Mouse (Mus musculus) midbrain, embryonic 13.5 days (tissue): ENCODE measurements around the gene Hist1h1t. TPM values are rescaled to one million over a fixed set of nuclear protein-coding genes. Genes with fewer than 3 reads are reported as not detected.
"Not testable (repeated sequence)": the region's sequence is repeated elsewhere in the genome, so short reads cannot be mapped to it uniquely, and the experiment has no call there.

Source experiments
- ATAC-seq: fragments of 200-750 bp; cut with Nextera tagmentation; 2 replicates; pipeline ENCODE4 v1.8.0; 2017; ENCODE audit warnings: mild to moderate bottlenecking, moderate TSS enrichment, moderate library complexity
- H3K27ac ChIP-seq: fragments of 300-500 bp; sonication (generic); 2 replicates; pipeline ENCODE4 v1.5.1; 2015; ENCODE audit warnings: inconsistent platforms, mild to moderate bottlenecking, moderate library complexity
- H3K27me3 ChIP-seq: fragments of 300-500 bp; sonication (generic); 2 replicates; pipeline ENCODE4 v1.6.1; 2015; ENCODE audit warnings: mild to moderate bottlenecking, inconsistent platforms
- H3K36me3 ChIP-seq: fragments of 300-500 bp; sonication (generic); 2 replicates; pipeline ENCODE4 v1.6.1; 2015; ENCODE audit warnings: mild to moderate bottlenecking, inconsistent platforms
- H3K4me1 ChIP-seq: fragments of 300-500 bp; sonication (generic); replicated peaks from 2 replicates; pipeline ENCODE4 v1.6.1; 2015; ENCODE audit warnings: inconsistent platforms
- H3K4me2 ChIP-seq: fragments of 300-500 bp; sonication (generic); replicated peaks from 2 replicates; pipeline ENCODE4 v1.6.1; 2015; ENCODE audit warnings: moderate library complexity, mild to moderate bottlenecking, inconsistent platforms
- H3K4me3 ChIP-seq: fragments of 300-500 bp; sonication (generic); replicated peaks from 2 replicates; pipeline ENCODE4 v1.5.1; 2015; ENCODE audit warnings: mild to moderate bottlenecking, inconsistent platforms
- H3K9ac ChIP-seq: fragments of 300-500 bp; sonication (generic); replicated peaks from 2 replicates; pipeline ENCODE4 v1.6.1; 2015; ENCODE audit warnings: mild to moderate bottlenecking, inconsistent platforms
- H3K9me3 ChIP-seq: fragments of 300-500 bp; sonication (generic); 2 replicates; pipeline ENCODE4 v1.6.1; 2016; ENCODE audit warnings: mild to moderate bottlenecking, inconsistent platforms
- WGBS: fragments of 180-500 bp; shearing (Covaris S2); methylation state at CpG from one replicate; pipeline ENCODE4 v1.1.7; 2015; 5-methylcytosine and 5-hydroxymethylcytosine counted together
- polyA plus RNA-seq: library from polyadenylated mRNA; unstranded; fragments of >200 nt; fragmentation: Nextera tagmentation; extraction: Ambion mirVana; gene quantifications from 2 replicates; pipeline ENCODE4 v1.2.1, GENCODE M21; 2015

The Hist1h1t gene
- polyA plus RNA-seq, 1 experiment from 2014 or later: not detected

GRCm38 (mm10) chr13:23702801-23703200 is 7.2 kb downstream of the Hist1h1t start:
- H3K4me3 ChIP-seq, H3K4me1 ChIP-seq, H3K9ac ChIP-seq, H3K4me2 ChIP-seq, H3K27me3 ChIP-seq, ATAC-seq, H3K36me3 ChIP-seq, H3K27ac ChIP-seq, H3K9me3 ChIP-seq: not testable (repeated sequence)
- WGBS: 87% methylated on average over 2 of the region's 2 CpGs

- H3K27me3 ChIP-seq: no peaks in the 10 kb centered on the region
- H3K27ac ChIP-seq: no peak overlapping the region
- peaks cover 11% of the 10 kb centered on the region for H3K4me1 ChIP-seq
- H3K4me2 ChIP-seq: no peak overlapping the region
- H3K36me3 ChIP-seq: no peaks in the 10 kb centered on the region
- no peak overlapping the region for H3K4me3 ChIP-seq
- H3K9me3 ChIP-seq: no peaks in the 10 kb centered on the region
- ATAC-seq: no peak
- H3K9ac ChIP-seq: no peak overlapping the region
- WGBS: 88% methylated on average over 7 of the region's 7 CpGs
Observed at GRCm38 (mm10) chr13:23705751-23706356, 10.2 kb downstream of the Hist1h1t start.

GRCm38 (mm10) chr13:23706771-23707170 is 11.2 kb downstream of the Hist1h1t start:
- H3K27ac ChIP-seq: no peak overlapping the region
- no peak for ATAC-seq
- no peaks in the 10 kb centered on the region for H3K9me3 ChIP-seq
- no peaks in the 10 kb centered on the region for H3K27me3 ChIP-seq
- H3K4me2 ChIP-seq: no peak overlapping the region
- WGBS: 91% methylated on average over 12 of the region's 12 CpGs
- H3K4me1 ChIP-seq: peaks cover 11% of the 10 kb centered on the region
- no peak overlapping the region for H3K9ac ChIP-seq
- no peaks in the 10 kb centered on the region for H3K36me3 ChIP-seq
- H3K4me3 ChIP-seq: no peak overlapping the region

GRCm38 (mm10) chr13:23708041-23708440 is 12.4 kb downstream of the Hist1h1t start:
- no peak overlapping the region for H3K4me3 ChIP-seq
- H3K9ac ChIP-seq: no peak overlapping the region
- H3K9me3 ChIP-seq: no peaks in the 10 kb centered on the region
- no peaks in the 10 kb centered on the region for H3K36me3 ChIP-seq
- WGBS: 81% methylated on average over 4 of the region's 4 CpGs
- no peak overlapping the region for H3K4me2 ChIP-seq
- H3K27ac ChIP-seq: no peak overlapping the region
- no peak for ATAC-seq
- peaks cover 3% of the 10 kb centered on the region; the same call in 1 of the 2 replicates for H3K27me3 ChIP-seq
- peaks cover 11% of the 10 kb centered on the region for H3K4me1 ChIP-seq

- 73% methylated on average over 4 of the region's 4 CpGs for WGBS
- Histone ChIP-seq H3K36me3 (no peaks in the 10 kb centered on the region), H3K27me3 (peaks cover 3% of the 10 kb centered on the region; the same call in 1 of the 2 replicates), H3K4me3 (no peak overlapping the region), H3K4me2 (no peak overlapping the region), H3K4me1 (peaks cover 11% of the 10 kb centered on the region), H3K9me3 (no peaks in the 10 kb centered on the region), H3K9ac (no peak overlapping the region), H3K27ac (no peak overlapping the region)
- ATAC-seq: no peak
Observed at GRCm38 (mm10) chr13:23708654-23709053, 13.0 kb downstream of the Hist1h1t start.

DNA sequence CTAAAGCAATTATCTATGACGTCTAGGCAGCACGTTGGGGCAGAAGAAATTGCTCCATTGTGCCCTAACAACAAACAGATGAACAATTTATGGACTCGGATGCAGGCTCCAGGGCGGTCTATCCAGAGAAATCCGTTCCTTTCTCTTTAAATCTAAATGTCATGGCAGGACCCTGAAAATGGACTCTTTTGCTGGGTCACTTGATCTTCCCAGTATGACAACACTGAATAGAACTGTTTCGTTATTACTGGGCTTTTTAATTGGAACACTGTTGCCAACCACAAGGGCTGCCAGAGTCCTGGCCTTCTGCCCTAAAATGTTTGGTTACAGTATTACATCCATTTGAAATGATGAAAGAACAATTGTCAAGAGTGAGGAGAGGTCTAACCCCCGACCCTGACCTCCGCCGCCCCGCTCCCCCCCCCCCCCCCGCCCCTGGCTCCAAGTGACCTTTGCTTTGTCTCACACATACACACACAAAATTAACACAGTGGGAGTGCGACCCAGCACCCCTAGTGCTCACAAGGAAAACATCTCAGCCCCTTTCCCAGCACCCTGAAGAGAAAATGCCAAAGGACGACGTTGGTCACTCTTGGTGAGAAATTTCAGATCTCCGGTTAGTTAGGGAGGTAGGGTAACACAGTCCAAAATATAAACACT is 14.2 kb downstream of the Hist1h1t start:
- Histone ChIP-seq H3K9ac (peak overlapping the region; percentile 61), H3K4me2 (peak overlapping the region; percentile 57), H3K36me3 (no peaks in the 10 kb centered on the region), H3K9me3 (no peaks in the 10 kb centered on the region), H3K4me3 (peak overlapping the region; percentile 33), H3K4me1 (peaks cover 11% of the 10 kb centered on the region), H3K27me3 (peaks cover 3% of the 10 kb centered on the region; the same call in 1 of the 2 replicates), H3K27ac (no peak overlapping the region)
- 21% methylated on average over 15 of the region's 15 CpGs for WGBS
- peak; percentile 24; the same call in 1 of the 2 replicates for ATAC-seq

DNA sequence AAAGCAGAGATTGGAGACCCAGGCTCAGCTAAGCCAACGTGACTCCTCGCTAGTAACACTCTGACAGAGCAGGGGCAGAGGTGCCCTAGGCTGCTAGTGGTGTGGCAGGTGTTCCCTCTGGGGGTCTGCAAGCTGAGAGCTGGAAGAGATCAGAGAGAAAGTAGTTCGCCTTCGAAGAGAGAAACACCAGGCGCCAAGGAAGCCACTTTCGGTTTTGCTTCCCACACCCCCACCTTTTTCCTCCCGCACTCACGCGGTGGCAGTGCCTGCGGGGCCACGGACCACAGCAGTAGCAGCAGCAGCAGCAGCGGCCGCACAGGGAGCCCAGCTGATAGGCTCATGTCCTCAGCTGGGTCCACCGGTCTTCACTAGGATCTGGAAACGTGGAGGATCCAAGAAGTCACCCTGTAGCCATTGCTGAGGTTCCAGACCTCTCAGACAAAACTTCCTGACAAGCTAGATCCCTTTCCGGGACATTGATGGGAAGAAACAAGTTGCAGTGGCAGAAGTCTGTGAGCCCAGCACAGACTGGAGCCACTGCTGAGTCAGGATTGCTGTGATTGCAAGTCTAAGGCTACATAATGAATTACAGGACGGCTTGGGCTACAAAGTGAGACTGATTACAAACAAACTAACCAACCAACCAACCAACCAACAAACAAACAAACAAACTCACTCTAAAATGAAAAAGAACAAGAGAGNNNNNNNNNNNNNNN is 14.9 kb downstream of the Hist1h1t start, which contains the start of gene Hfe:
Hfe (minus strand) TSS at position 481 of the 716 bp plus-strand sequence.
- peak within 1 kb of the TSS; percentile 57 for H3K4me2 ChIP-seq
- peak within 1 kb of the TSS; percentile 61 for H3K9ac ChIP-seq
- WGBS: 6% methylated on average over 17 of the region's 17 CpGs
- no peaks in the 10 kb centered on the region for H3K36me3 ChIP-seq
- H3K4me1 ChIP-seq: peaks cover 11% of the 10 kb centered on the region
- no peaks in the 10 kb centered on the region for H3K9me3 ChIP-seq
- no peak within 1 kb of the TSS for H3K27ac ChIP-seq
- H3K4me3 ChIP-seq: peak within 1 kb of the TSS; percentile 33
- H3K27me3 ChIP-seq: peaks cover 3% of the 10 kb centered on the region; the same call in 1 of the 2 replicates
- peak; percentile 70 for ATAC-seq

DNA sequence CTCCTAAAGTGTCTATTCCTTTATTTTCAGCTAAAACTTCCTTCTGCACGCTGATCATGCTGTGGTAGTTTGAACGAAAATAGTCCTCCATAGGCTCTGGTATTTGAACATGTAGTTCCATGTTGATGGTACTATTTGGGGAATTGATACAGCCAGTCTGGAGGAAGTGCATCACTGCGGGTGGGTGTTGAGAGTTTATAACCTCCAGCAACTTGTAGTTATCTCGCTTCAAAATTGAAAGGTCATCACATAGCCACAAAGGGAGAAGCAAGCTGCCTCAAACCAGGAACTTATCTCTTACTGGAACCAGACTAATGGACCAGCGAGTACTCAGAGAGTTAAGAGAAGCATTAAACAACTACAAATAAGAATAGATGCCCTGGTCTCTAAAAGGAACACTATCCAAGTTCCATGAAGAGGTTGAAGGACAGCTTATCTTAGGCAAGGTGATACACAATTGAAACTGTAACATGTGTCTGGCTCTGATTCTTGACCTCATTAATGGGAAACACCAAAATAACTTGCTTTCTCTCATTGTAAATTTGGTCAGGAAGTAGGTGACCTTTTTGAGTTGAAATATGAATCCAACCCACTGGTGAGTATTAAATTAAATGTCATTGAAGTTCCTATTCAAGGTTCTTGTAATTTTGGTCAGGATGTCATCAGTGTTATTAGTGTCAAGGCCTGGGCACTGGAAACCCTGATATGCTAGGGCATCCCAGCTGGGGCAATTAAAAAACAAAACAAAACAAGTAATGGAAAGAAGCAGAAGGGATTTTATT is 20.8 kb downstream of the Hist1h1t start:
- Histone ChIP-seq H3K4me2 (no peak overlapping the region), H3K36me3 (no peaks in the 10 kb centered on the region), H3K9me3 (no peaks in the 10 kb centered on the region), H3K27me3 (peaks cover 3% of the 10 kb centered on the region; the same call in 1 of the 2 replicates), H3K4me1 (no peaks in the 10 kb centered on the region), H3K27ac (no peak overlapping the region), H3K9ac (no peak overlapping the region), H3K4me3 (no peak overlapping the region)
- 88% methylated on average over 5 of the region's 5 CpGs for WGBS
- no peak for ATAC-seq

- Histone ChIP-seq H3K36me3 (no peaks in the 10 kb centered on the region), H3K4me2 (no peak overlapping the region), H3K27ac (no peak overlapping the region), H3K4me1 (no peaks in the 10 kb centered on the region), H3K27me3 (no peaks in the 10 kb centered on the region), H3K9me3 (no peaks in the 10 kb centered on the region), H3K9ac (no peak overlapping the region), H3K4me3 (no peak overlapping the region)
- 62% methylated on average over 11 of the region's 11 CpGs for WGBS
- no peak for ATAC-seq
Observed at GRCm38 (mm10) chr13:23717176-23717575, 21.6 kb downstream of the Hist1h1t start.

- H3K27me3 ChIP-seq, H3K36me3 ChIP-seq, H3K4me1 ChIP-seq, H3K4me2 ChIP-seq, H3K9ac ChIP-seq, ATAC-seq, H3K27ac ChIP-seq, H3K9me3 ChIP-seq, H3K4me3 ChIP-seq: not testable (repeated sequence)
- 19% methylated on average over 2 of the region's 2 CpGs for WGBS
Observed at GRCm38 (mm10) chr13:23717593-23718245, 22.1 kb downstream of the Hist1h1t start.

DNA sequence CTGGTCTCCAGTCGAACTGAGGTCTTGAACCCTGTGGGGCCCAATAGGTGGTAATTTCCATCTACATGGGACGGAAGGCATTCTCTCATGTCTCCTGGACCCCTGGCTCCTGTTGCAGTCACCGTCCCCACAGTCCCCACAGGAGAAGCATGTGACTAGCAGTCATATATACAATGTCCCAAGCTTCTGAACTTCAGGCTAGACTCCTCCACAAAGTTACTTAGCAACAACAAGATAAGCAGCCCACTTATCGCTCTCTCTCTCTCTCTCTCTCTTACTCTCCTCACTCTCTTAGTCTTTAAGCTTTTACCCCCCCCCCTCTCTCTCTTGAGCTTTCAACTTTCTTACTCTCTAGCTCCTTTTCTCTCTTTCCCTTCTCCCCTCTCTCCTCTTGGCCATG is 28.6 kb downstream of the Hist1h1t start:
- H3K4me1 ChIP-seq: no peaks in the 10 kb centered on the region
- H3K9me3 ChIP-seq: no peaks in the 10 kb centered on the region
- H3K27me3 ChIP-seq: no peaks in the 10 kb centered on the region
- no peak for ATAC-seq
- no peaks in the 10 kb centered on the region for H3K36me3 ChIP-seq
- no peak overlapping the region for H3K4me2 ChIP-seq
- H3K4me3 ChIP-seq: no peak overlapping the region
- WGBS: 84% methylated on average over 4 of the region's 4 CpGs
- H3K9ac ChIP-seq: no peak overlapping the region
- no peak overlapping the region for H3K27ac ChIP-seq
